Mouse (Mus musculus): ENCODE measurements around the gene Zfp512. TPM values are rescaled to one million over a fixed set of nuclear protein-coding genes. Genes with fewer than 3 reads are reported as not detected.

Gene Zfp512
- polyA plus RNA-seq, 1 experiment from 2014 or later: 81.4 TPM

- no peak within 1 kb of the TSS for H3K9ac ChIP-seq (ENCODE audit: low read length)
- peaks cover 8% of the 10 kb centered on the region; the same call in 1 of the 2 replicates for H3K36me3 ChIP-seq (ENCODE audit: control insufficient read depth, insufficient read depth, low read length)
- no peaks in the 10 kb centered on the region for H3K9me3 ChIP-seq (ENCODE audit: control insufficient read depth, low read length)
- 92% methylated on average over 3 of the region's 3 CpGs for WGBS
- no peaks in the 10 kb centered on the region for H3K27me3 ChIP-seq (ENCODE audit: control insufficient read depth, insufficient read depth, low read length)
- H3K27ac ChIP-seq (ENCODE audit: low read depth, low read length): no peak within 1 kb of the TSS
- H3K4me2 ChIP-seq: no peak within 1 kb of the TSS
- no peak within 1 kb of the TSS for H3K4me3 ChIP-seq (ENCODE audit: low read depth, low read length)
- no peak for ATAC-seq (ENCODE audit: low FRiP score)
- DNase-seq (ENCODE audit: low spot score, missing footprints): no peak
- no peaks in the 10 kb centered on the region for H3K4me1 ChIP-seq (ENCODE audit: control insufficient read depth, insufficient read depth, low read length)
Observed at GRCm38 (mm10) chr5:31485440-31485839, 33.2 kb downstream of the Zfp512 start, which contains the start of gene 4930548H24Rik. Gene 4930548H24Rik (plus strand): TSS chr5:31485740.

- H3K4me1 ChIP-seq (ENCODE audit: control insufficient read depth, insufficient read depth, low read length): no peaks in the 10 kb centered on the region
- DNase-seq (ENCODE audit: low spot score, missing footprints) (no peak), ATAC-seq (ENCODE audit: low FRiP score) (no peak)
- WGBS: 85% methylated on average over 3 of the region's 3 CpGs
- no peaks in the 10 kb centered on the region for H3K9me3 ChIP-seq (ENCODE audit: control insufficient read depth, low read length)
- no peak overlapping the region for H3K4me3 ChIP-seq (ENCODE audit: low read depth, low read length)
- H3K27ac ChIP-seq (ENCODE audit: low read depth, low read length): no peak overlapping the region
- H3K4me2 ChIP-seq: no peak overlapping the region
- no peak overlapping the region for H3K9ac ChIP-seq (ENCODE audit: low read length)
- H3K27me3 ChIP-seq (ENCODE audit: control insufficient read depth, insufficient read depth, low read length): no peaks in the 10 kb centered on the region
- no peaks in the 10 kb centered on the region for H3K36me3 ChIP-seq (ENCODE audit: control insufficient read depth, insufficient read depth, low read length)
Observed at GRCm38 (mm10) chr5:31487889-31488288, 35.7 kb downstream of the Zfp512 start.

- no peak overlapping the region for H3K27ac ChIP-seq (ENCODE audit: low read depth, low read length)
- H3K9ac ChIP-seq (ENCODE audit: low read length): no peak overlapping the region
- ATAC-seq (ENCODE audit: low FRiP score) (no peak), DNase-seq (ENCODE audit: low spot score, missing footprints) (no peak)
- H3K4me1 ChIP-seq (ENCODE audit: control insufficient read depth, insufficient read depth, low read length): no peaks in the 10 kb centered on the region
- H3K4me2 ChIP-seq: no peak overlapping the region
- 68% methylated on average over 7 of the region's 7 CpGs for WGBS
- no peaks in the 10 kb centered on the region for H3K27me3 ChIP-seq (ENCODE audit: control insufficient read depth, insufficient read depth, low read length)
- no peaks in the 10 kb centered on the region for H3K9me3 ChIP-seq (ENCODE audit: control insufficient read depth, low read length)
- no peaks in the 10 kb centered on the region for H3K36me3 ChIP-seq (ENCODE audit: control insufficient read depth, insufficient read depth, low read length)
- no peak overlapping the region for H3K4me3 ChIP-seq (ENCODE audit: low read depth, low read length)
Observed at GRCm38 (mm10) chr5:31489116-31489769, 37.0 kb downstream of the Zfp512 start.

- DNase-seq (ENCODE audit: low spot score, missing footprints) (no peak), ATAC-seq (ENCODE audit: low FRiP score) (no peak)
- Histone ChIP-seq H3K27ac (ENCODE audit: low read depth, low read length) (no peak overlapping the region), H3K4me3 (ENCODE audit: low read depth, low read length) (no peak overlapping the region), H3K36me3 (ENCODE audit: control insufficient read depth, insufficient read depth, low read length) (0 out of 2 replicates have a peak, but pooled peaks cover 2% of the 10 kb centered on the region), H3K9me3 (ENCODE audit: control insufficient read depth, low read length) (no peaks in the 10 kb centered on the region), H3K27me3 (ENCODE audit: control insufficient read depth, insufficient read depth, low read length) (no peaks in the 10 kb centered on the region), H3K9ac (ENCODE audit: low read length) (no peak overlapping the region), H3K4me2 (no peak overlapping the region), H3K4me1 (ENCODE audit: control insufficient read depth, insufficient read depth, low read length) (peaks cover 6% of the 10 kb centered on the region)
- 42% methylated on average over 1 of the region's 1 CpGs for WGBS
Observed at GRCm38 (mm10) chr5:31492031-31492430, 39.8 kb downstream of the Zfp512 start.

GRCm38 (mm10) chr5:31494513-31495297 lies 42.5 kb downstream of the Zfp512 start, which contains the start of gene Gpn1:
Gene Gpn1 (plus strand): TSS chr5:31494741.
- DNase-seq (ENCODE audit: low spot score, missing footprints) (peak; percentile 97), ATAC-seq (ENCODE audit: low FRiP score) (peak; percentile 100)
- Histone ChIP-seq H3K27me3 (ENCODE audit: control insufficient read depth, insufficient read depth, low read length) (no peaks in the 10 kb centered on the region), H3K4me3 (ENCODE audit: low read depth, low read length) (peak within 1 kb of the TSS; percentile 81), H3K27ac (ENCODE audit: low read depth, low read length) (no peak within 1 kb of the TSS), H3K36me3 (ENCODE audit: control insufficient read depth, insufficient read depth, low read length) (peaks cover 11% of the 10 kb centered on the region), H3K4me1 (ENCODE audit: control insufficient read depth, insufficient read depth, low read length) (peaks cover 6% of the 10 kb centered on the region), H3K9ac (ENCODE audit: low read length) (peak within 1 kb of the TSS; percentile 78), H3K4me2 (peak within 1 kb of the TSS; percentile 76), H3K9me3 (ENCODE audit: control insufficient read depth, low read length) (no peaks in the 10 kb centered on the region)
- WGBS: under 1% methylated on average over 49 of the region's 49 CpGs

GRCm38 (mm10) chr5:31504843-31505242 lies 52.6 kb downstream of the Zfp512 start:
- ATAC-seq (ENCODE audit: low FRiP score): no peak
- Histone ChIP-seq H3K4me3 (ENCODE audit: low read depth, low read length) (no peak overlapping the region), H3K27me3 (ENCODE audit: control insufficient read depth, insufficient read depth, low read length) (no peaks in the 10 kb centered on the region), H3K36me3 (ENCODE audit: control insufficient read depth, insufficient read depth, low read length) (peaks cover 18% of the 10 kb centered on the region), H3K4me1 (ENCODE audit: control insufficient read depth, insufficient read depth, low read length) (no peaks in the 10 kb centered on the region), H3K9me3 (ENCODE audit: control insufficient read depth, low read length) (no peaks in the 10 kb centered on the region), H3K4me2 (no peak overlapping the region), H3K9ac (ENCODE audit: low read length) (no peak overlapping the region), H3K27ac (ENCODE audit: low read depth, low read length) (no peak overlapping the region)
- DNase-seq (ENCODE audit: low spot score, missing footprints): no peak
- 89% methylated on average over 10 of the region's 10 CpGs for WGBS

GRCm38 (mm10) chr5:31512481-31512880 lies 60.2 kb downstream of the Zfp512 start:
- Histone ChIP-seq H3K9me3 (ENCODE audit: control insufficient read depth, low read length) (no peaks in the 10 kb centered on the region), H3K36me3 (ENCODE audit: control insufficient read depth, insufficient read depth, low read length) (peaks cover 9% of the 10 kb centered on the region), H3K27me3 (ENCODE audit: control insufficient read depth, insufficient read depth, low read length) (no peaks in the 10 kb centered on the region), H3K9ac (ENCODE audit: low read length) (no peak overlapping the region), H3K27ac (ENCODE audit: low read depth, low read length) (no peak overlapping the region), H3K4me2 (no peak overlapping the region), H3K4me1 (ENCODE audit: control insufficient read depth, insufficient read depth, low read length) (no peaks in the 10 kb centered on the region), H3K4me3 (ENCODE audit: low read depth, low read length) (no peak overlapping the region)
- DNase-seq (ENCODE audit: low spot score, missing footprints) (no peak), ATAC-seq (ENCODE audit: low FRiP score) (no peak)
- 86% methylated on average over 1 of the region's 1 CpGs for WGBS

- H3K36me3 ChIP-seq (ENCODE audit: control insufficient read depth, insufficient read depth, low read length): peaks cover 10% of the 10 kb centered on the region
- no peak overlapping the region for H3K4me2 ChIP-seq
- no peaks in the 10 kb centered on the region for H3K27me3 ChIP-seq (ENCODE audit: control insufficient read depth, insufficient read depth, low read length)
- no peak for DNase-seq (ENCODE audit: low spot score, missing footprints)
- WGBS: 95% methylated on average over 6 of the region's 6 CpGs
- H3K4me3 ChIP-seq (ENCODE audit: low read depth, low read length): no peak overlapping the region
- H3K4me1 ChIP-seq (ENCODE audit: control insufficient read depth, insufficient read depth, low read length): no peaks in the 10 kb centered on the region; the same call in 1 of the 2 replicates
- no peak overlapping the region for H3K27ac ChIP-seq (ENCODE audit: low read depth, low read length)
- no peak for ATAC-seq (ENCODE audit: low FRiP score)
- H3K9ac ChIP-seq (ENCODE audit: low read length): no peak overlapping the region
- H3K9me3 ChIP-seq (ENCODE audit: control insufficient read depth, low read length): no peaks in the 10 kb centered on the region
Observed at GRCm38 (mm10) chr5:31520556-31520955, 68.3 kb downstream of the Zfp512 start.
